Mouse (Mus musculus) heart, adult 2 months (tissue): ENCODE measurements around the gene Kansl2. TPM values are rescaled to one million over a fixed set of nuclear protein-coding genes. Genes with fewer than 3 reads are reported as not detected.
"Not testable (repeated sequence)": the region's sequence is repeated elsewhere in the genome, so short reads cannot be mapped to it uniquely, and the experiment has no call there.

Experiments used
- DNase-seq, 2 experiments: peaks; one replicate each; pipeline ENCODE4 v3.0.0; 2021
- H3K27ac ChIP-seq: fragments of 200-600 bp; 2 replicates; pipeline ENCODE4 v1.8.1; 2022
- H3K27me3 ChIP-seq: fragments of 200-500 bp; 2 replicates; pipeline ENCODE4 v1.6.1; 2012; ENCODE audit warnings: mild to moderate bottlenecking, low read length, inconsistent platforms, mixed read lengths; ENCODE audit not compliant: control insufficient read depth, insufficient read depth
- H3K36me3 ChIP-seq: fragments of 200-500 bp; 2 replicates; pipeline ENCODE4 v1.6.1; 2012; ENCODE audit warnings: low read length, inconsistent platforms; ENCODE audit not compliant: control insufficient read depth, insufficient read depth
- H3K4me1 ChIP-seq: fragments of 200-500 bp; 2 replicates; pipeline ENCODE4 v1.6.1; 2011; ENCODE audit warnings: low read length; ENCODE audit not compliant: control insufficient read depth, insufficient read depth
- H3K4me3 ChIP-seq: fragments of 200-600 bp; 2 replicates; pipeline ENCODE4 v1.8.1; 2022
- H3K79me2 ChIP-seq: fragments of 200-500 bp; replicated peaks from 2 replicates; pipeline ENCODE4 v1.6.1; 2012; ENCODE audit warnings: mild to moderate bottlenecking, inconsistent platforms, low read length, moderate library complexity, mixed read lengths; ENCODE audit not compliant: control insufficient read depth, insufficient read depth
- H3K9ac ChIP-seq: fragments of 200-500 bp; 2 replicates; pipeline ENCODE4 v1.6.1; 2012; ENCODE audit warnings: low read depth, mild to moderate bottlenecking, control low read depth, inconsistent platforms, low read length, mixed read lengths
- CTCF ChIP-seq: fragments of 200-600 bp; IDR thresholded peaks from 2 replicates; pipeline ENCODE4 v1.8.1; 2022; ENCODE audit warnings: antibody characterized with exemption, mild to moderate bottlenecking, moderate library complexity
- EP300 ChIP-seq: fragments of 200-500 bp; IDR thresholded peaks from 2 replicates; pipeline ENCODE4 v1.6.1; 2011; ENCODE audit warnings: low read depth, low read length, control low read depth; ENCODE audit not compliant: insufficient read depth
- POLR2A ChIP-seq: fragments of 200-500 bp; IDR thresholded peaks from 2 replicates; pipeline ENCODE4 v1.6.1; 2011; ENCODE audit warnings: mild to moderate bottlenecking, low read depth, low read length, control low read depth; ENCODE audit not compliant: insufficient read depth
- WGBS: fragments of 180-500 bp; shearing (Covaris S2); methylation state at CpG from one replicate; pipeline ENCODE4 v1.1.7; 2018; 5-methylcytosine and 5-hydroxymethylcytosine counted together
- intact Hi-C: fragments of 180-260 bp; cut with DNase I; formaldehyde crosslinking; loops from one replicate; pipeline ENCODE4 v1.15.1; 2025
- polyA plus RNA-seq: library from polyadenylated mRNA; depleted of rRNA; stranded (reverse); fragments of >200 nt; gene quantifications from 2 replicates; pipeline ENCODE4 v1.2.3, GENCODE M21; 2012
- total RNA-seq, 2 experiments: library from RNA; stranded (reverse); gene quantifications; 2 replicates each; pipeline ENCODE4 v1.2.3; 2021

Kansl2 gene
- total and polyA plus RNA-seq, 3 experiments: 37.0 to 86.0 (median 74.5) TPM

GRCm38 (mm10) chr15:98517380-98518355, 16.4 kb downstream of the Kansl2 start:
- Histone ChIP-seq H3K27ac (no peak overlapping the region; the same call in 1 of the 2 replicates), H3K4me3 (no peak overlapping the region), H3K4me1 (peaks cover 5% of the 10 kb centered on the region), H3K27me3 (no peaks in the 10 kb centered on the region), H3K36me3 (peaks cover 5% of the 10 kb centered on the region), H3K9ac (no peak overlapping the region), H3K79me2 (no peaks in the 10 kb centered on the region)
- 46% methylated on average over 16 of the region's 16 CpGs for WGBS
- TF ChIP-seq EP300 (0 out of 2 replicates have a peak, but pooled peaks have one; percentile 72), POLR2A (no peak)
- peak; percentile 56 to 75 for DNase-seq
- intact Hi-C loops: no loop called here

GRCm38 (mm10) chr15:98514845-98515244, 19.2 kb downstream of the Kansl2 start:
- H3K27ac ChIP-seq, DNase-seq, H3K79me2 ChIP-seq, H3K36me3 ChIP-seq, H3K27me3 ChIP-seq, H3K4me3 ChIP-seq, H3K9ac ChIP-seq: not testable (repeated sequence)
- 68% methylated on average over 2 of the region's 2 CpGs for WGBS
- H3K4me1 ChIP-seq: peaks cover 13% of the 10 kb centered on the region
- intact Hi-C loops: loop anchor here (2.0 kb wide), 1 partner anchor 20 kb away; the partner anchor contains the start of gene Kansl2

GRCm38 (mm10) chr15:98514146-98514545, 19.9 kb downstream of the Kansl2 start:
- intact Hi-C loops: loop anchor here (2.0 kb wide), 1 partner anchor 21 kb away; the partner anchor contains the start of gene Kansl2
- Histone ChIP-seq H3K27me3 (no peaks in the 10 kb centered on the region), H3K4me3 (no peak overlapping the region), H3K9ac (no peak overlapping the region), H3K27ac (no peak overlapping the region), H3K4me1 (peaks cover 13% of the 10 kb centered on the region), H3K79me2 (no peaks in the 10 kb centered on the region), H3K36me3 (no peaks in the 10 kb centered on the region)
- no peak for TF ChIP-seq POLR2A
- 79% methylated on average over 8 of the region's 8 CpGs for WGBS
- no peak for DNase-seq

GRCm38 (mm10) chr15:98513676-98514075, 20.4 kb downstream of the Kansl2 start:
- Histone ChIP-seq H3K27ac (peak overlapping the region; percentile 75; the same call in 1 of the 2 replicates), H3K4me1 (peaks cover 13% of the 10 kb centered on the region)
- H3K79me2 ChIP-seq, DNase-seq, H3K36me3 ChIP-seq, H3K27me3 ChIP-seq, H3K4me3 ChIP-seq, H3K9ac ChIP-seq: not testable (repeated sequence)
- 54% methylated on average over 3 of the region's 3 CpGs for WGBS
- intact Hi-C loops: loop anchor here (2.0 kb wide), 1 partner anchor 21 kb away; the partner anchor contains the start of gene Kansl2

GRCm38 (mm10) chr15:98512799-98513321, 21.2 kb downstream of the Kansl2 start:
- intact Hi-C loops: no loop called here
- WGBS: 2% methylated on average over 17 of the region's 17 CpGs
- peak overlapping the region; percentile 26; the same call in 1 of the 2 replicates for H3K4me3 ChIP-seq

GRCm38 (mm10) chr15:98512232-98512631, 21.8 kb downstream of the Kansl2 start:
- intact Hi-C loops: no loop called here
- Histone ChIP-seq H3K9ac (no peak overlapping the region), H3K36me3 (no peaks in the 10 kb centered on the region), H3K4me3 (no peak overlapping the region), H3K27me3 (no peaks in the 10 kb centered on the region), H3K4me1 (peaks cover 13% of the 10 kb centered on the region), H3K27ac (peak overlapping the region; percentile 75), H3K79me2 (no peaks in the 10 kb centered on the region)
- TF ChIP-seq CTCF: no peak
- no peak for TF ChIP-seq POLR2A
- TF ChIP-seq EP300: no peak
- 50% methylated on average over 8 of the region's 8 CpGs for WGBS
- DNase-seq: peak; percentile 34 to 40

More at GRCm38 (mm10) chr15:98512799-98513321, 21.2 kb downstream of the Kansl2 start:
- no peak for TF ChIP-seq POLR2A
- peak; percentile 79 for TF ChIP-seq EP300
- H3K27me3 ChIP-seq: no peaks in the 10 kb centered on the region
- peak overlapping the region; percentile 75 for H3K27ac ChIP-seq
- DNase-seq: peak; percentile 71 to 77
- H3K79me2 ChIP-seq: no peaks in the 10 kb centered on the region
- peaks cover 13% of the 10 kb centered on the region for H3K4me1 ChIP-seq
- no peaks in the 10 kb centered on the region for H3K36me3 ChIP-seq
- H3K9ac ChIP-seq: peak overlapping the region; percentile 43; the same call in 1 of the 2 replicates
